Mouse (Mus musculus): ENCODE results near the gene Myo3b. TPM values are rescaled to one million over a fixed set of nuclear protein-coding genes. Genes with fewer than 3 reads are reported as not detected.

Gene Myo3b
- polyA plus RNA-seq, 1 experiment from 2014 or later, result 0.12 TPM

GRCm38 (mm10) chr2:70379939-70380338 lies 341.0 kb downstream of the Myo3b start:
- H3K36me3 ChIP-seq, result no peaks in the 10 kb centered on the region
- no peak overlapping the region for H3K4me2 ChIP-seq
- H3K9me3 ChIP-seq, result no peaks in the 10 kb centered on the region
- no peak for ATAC-seq (ENCODE audit: low FRiP score)
- H3K4me3 ChIP-seq, result no peak overlapping the region
- H3K27me3 ChIP-seq, result no peaks in the 10 kb centered on the region
- no peak overlapping the region for H3K9ac ChIP-seq
- H3K4me1 ChIP-seq (replicated peaks), result no peaks in the 10 kb centered on the region
- WGBS, result 47% methylated on average over 6 of the region's 6 CpGs
- H3K27ac ChIP-seq, result no peak overlapping the region

- H3K4me3 ChIP-seq, result no peak overlapping the region
- no peak overlapping the region for H3K9ac ChIP-seq
- ATAC-seq (ENCODE audit: low FRiP score), result no peak
- H3K4me2 ChIP-seq, result no peak overlapping the region
- peaks cover 10% of the 10 kb centered on the region for H3K4me1 ChIP-seq (replicated peaks)
- no peaks in the 10 kb centered on the region for H3K9me3 ChIP-seq
- no peaks in the 10 kb centered on the region for H3K27me3 ChIP-seq
- no peak overlapping the region for H3K27ac ChIP-seq
- H3K36me3 ChIP-seq, result no peaks in the 10 kb centered on the region
- 62% methylated on average over 6 of the region's 6 CpGs for WGBS
Observed at GRCm38 (mm10) chr2:70388645-70389044, 349.7 kb downstream of the Myo3b start.

DNA sequence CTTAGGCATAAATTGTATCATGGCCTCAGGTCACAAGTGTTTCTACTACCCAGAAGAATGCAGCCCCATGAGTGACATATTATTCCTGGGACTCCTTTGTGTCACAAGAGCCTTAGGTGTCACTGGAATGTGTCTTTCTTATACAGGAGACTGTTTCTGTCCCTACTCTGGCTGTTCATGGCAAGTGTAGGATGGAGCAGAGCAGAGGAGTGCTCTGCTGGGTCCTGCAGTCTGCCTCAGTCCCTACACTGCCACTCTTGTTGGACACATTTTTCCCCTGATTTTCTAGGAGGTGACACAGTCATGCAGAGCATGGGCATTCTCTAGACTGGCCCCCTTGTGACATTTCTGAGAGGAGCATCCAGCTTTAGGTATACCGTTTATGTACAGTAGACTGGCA lies 350.2 kb downstream of the Myo3b start:
- Histone ChIP-seq H3K4me2 (no peak overlapping the region), H3K9ac (no peak overlapping the region), H3K36me3 (no peaks in the 10 kb centered on the region), H3K4me3 (no peak overlapping the region), H3K27me3 (no peaks in the 10 kb centered on the region), H3K9me3 (no peaks in the 10 kb centered on the region), H3K27ac (no peak overlapping the region), H3K4me1 (replicated peaks) (peaks cover 10% of the 10 kb centered on the region)
- no peak for ATAC-seq (ENCODE audit: low FRiP score)
- WGBS, result 100% methylated on average over 1 of the region's 1 CpGs

DNA sequence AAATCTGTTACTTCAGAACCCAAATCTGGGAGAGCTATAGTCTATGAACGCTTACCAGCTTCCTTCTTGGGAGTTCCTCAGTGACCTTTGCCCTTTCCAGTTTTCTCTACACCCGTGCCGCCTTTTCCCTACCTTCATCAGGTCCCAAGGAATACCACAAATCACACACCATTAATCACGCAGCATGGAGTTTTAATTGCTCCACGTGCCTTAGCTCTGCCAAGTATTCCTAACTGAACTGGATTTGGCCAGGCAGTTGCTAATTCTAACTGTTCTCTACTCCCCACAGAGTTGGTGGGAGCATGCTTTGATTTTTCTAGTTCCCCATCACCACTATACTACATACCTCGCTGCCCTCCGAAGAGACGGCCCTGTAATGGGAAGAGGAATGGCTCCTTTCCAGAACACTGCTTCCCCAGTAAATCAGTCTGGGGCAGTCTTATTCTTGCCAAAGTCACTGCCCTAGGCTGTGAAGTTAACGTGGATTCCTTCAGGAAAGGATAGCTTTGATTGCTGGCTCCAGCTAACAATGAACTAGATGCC lies 358.9 kb downstream of the Myo3b start:
- no peak overlapping the region for H3K27ac ChIP-seq
- H3K36me3 ChIP-seq, result no peaks in the 10 kb centered on the region
- H3K4me1 ChIP-seq (replicated peaks), result no peaks in the 10 kb centered on the region
- ATAC-seq (ENCODE audit: low FRiP score), result no peak
- no peak overlapping the region for H3K9ac ChIP-seq
- no peak overlapping the region for H3K4me3 ChIP-seq
- H3K27me3 ChIP-seq, result no peaks in the 10 kb centered on the region
- H3K9me3 ChIP-seq, result no peaks in the 10 kb centered on the region
- no peak overlapping the region for H3K4me2 ChIP-seq
- 73% methylated on average over 9 of the region's 9 CpGs for WGBS

GRCm38 (mm10) chr2:70399441-70400115 lies 360.7 kb downstream of the Myo3b start:
- WGBS, result 77% methylated on average over 15 of the region's 15 CpGs
- Histone ChIP-seq H3K27ac (no peak overlapping the region), H3K27me3 (no peaks in the 10 kb centered on the region), H3K36me3 (no peaks in the 10 kb centered on the region), H3K9ac (no peak overlapping the region), H3K4me2 (no peak overlapping the region), H3K4me1 (replicated peaks) (peaks cover 4% of the 10 kb centered on the region; the same call in 1 of the 2 replicates), H3K9me3 (no peaks in the 10 kb centered on the region), H3K4me3 (no peak overlapping the region)
- no peak for ATAC-seq (ENCODE audit: low FRiP score)

DNA sequence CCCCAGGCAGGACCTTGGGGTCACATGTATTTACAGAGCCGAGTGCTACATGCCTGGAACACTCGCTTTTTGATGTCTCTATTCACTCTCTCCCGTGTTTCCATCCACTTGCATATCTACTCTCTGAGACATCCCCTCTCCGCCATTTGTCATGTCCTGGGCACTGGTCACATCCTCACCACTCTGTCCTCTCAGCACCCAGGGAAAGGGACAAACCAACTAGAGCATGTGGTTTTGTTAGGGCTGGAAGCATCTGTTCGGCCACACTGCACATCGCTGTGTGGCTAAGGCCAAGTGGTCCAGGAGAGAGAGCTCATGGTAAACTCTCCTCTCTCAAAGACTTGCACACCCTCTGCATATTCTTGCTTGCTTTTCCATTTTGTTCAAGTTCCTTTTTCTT lies 361.4 kb downstream of the Myo3b start:
- 79% methylated on average over 6 of the region's 6 CpGs for WGBS
- no peak for ATAC-seq (ENCODE audit: low FRiP score)
- no peak overlapping the region for H3K9ac ChIP-seq
- peaks cover 4% of the 10 kb centered on the region; the same call in 1 of the 2 replicates for H3K4me1 ChIP-seq (replicated peaks)
- H3K9me3 ChIP-seq, result no peaks in the 10 kb centered on the region
- H3K27me3 ChIP-seq, result no peaks in the 10 kb centered on the region
- no peak overlapping the region for H3K4me2 ChIP-seq
- no peak overlapping the region for H3K27ac ChIP-seq
- no peaks in the 10 kb centered on the region for H3K36me3 ChIP-seq
- H3K4me3 ChIP-seq, result no peak overlapping the region

DNA sequence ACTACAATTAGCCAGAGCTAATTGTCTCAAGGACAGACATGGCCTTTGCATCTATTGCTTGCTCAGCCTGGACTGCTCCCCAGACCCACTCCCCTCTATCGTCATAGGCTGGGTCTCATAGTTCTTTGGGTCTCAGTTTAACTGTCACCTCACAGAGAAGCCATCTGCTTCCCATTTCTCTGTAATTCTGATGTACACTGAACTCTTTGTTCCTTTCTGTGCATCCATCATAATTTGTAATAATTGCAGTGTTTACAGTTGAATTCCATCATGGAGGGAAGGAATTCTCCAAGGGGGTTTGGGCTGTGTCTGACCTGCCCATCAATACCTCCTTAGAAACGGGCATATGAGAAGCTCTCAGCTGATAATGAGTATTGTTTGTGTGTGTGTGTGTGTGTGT lies 365.4 kb downstream of the Myo3b start:
- WGBS, result 35% methylated on average over 2 of the region's 2 CpGs
- no peak for ATAC-seq (ENCODE audit: low FRiP score)
- Histone ChIP-seq H3K9ac (no peak overlapping the region), H3K27ac (peak overlapping the region; percentile 48; the same call in 1 of the 2 replicates), H3K4me2 (no peak overlapping the region), H3K4me1 (replicated peaks) (peaks cover 19% of the 10 kb centered on the region), H3K9me3 (no peaks in the 10 kb centered on the region), H3K4me3 (no peak overlapping the region), H3K36me3 (no peaks in the 10 kb centered on the region), H3K27me3 (no peaks in the 10 kb centered on the region)

DNA sequence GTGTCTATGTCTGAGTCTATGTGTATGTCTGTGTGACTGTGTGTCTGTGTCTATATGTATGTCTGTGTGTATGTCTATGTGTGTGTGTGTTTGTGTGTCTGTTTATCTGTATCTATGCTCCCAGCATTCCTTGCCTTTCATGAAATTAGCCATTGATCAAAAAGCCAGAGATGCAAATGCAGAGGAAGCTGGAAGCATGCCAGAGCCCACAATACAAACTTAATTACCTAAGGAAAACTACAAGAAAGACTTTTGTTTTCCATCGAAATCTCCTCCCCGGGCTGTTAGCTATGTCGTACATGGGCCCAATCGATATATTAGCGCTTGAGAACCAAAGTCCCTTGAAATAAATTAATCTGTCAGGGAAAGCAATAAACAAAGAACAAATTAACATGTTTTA lies 367.9 kb downstream of the Myo3b start:
- WGBS, result 52% methylated on average over 5 of the region's 5 CpGs
- no peak overlapping the region for H3K4me2 ChIP-seq
- peaks cover 19% of the 10 kb centered on the region for H3K4me1 ChIP-seq (replicated peaks)
- no peak for ATAC-seq (ENCODE audit: low FRiP score)
- H3K36me3 ChIP-seq, result no peaks in the 10 kb centered on the region
- no peaks in the 10 kb centered on the region for H3K27me3 ChIP-seq
- no peak overlapping the region for H3K4me3 ChIP-seq
- peak overlapping the region; percentile 35; the same call in 1 of the 2 replicates for H3K27ac ChIP-seq
- H3K9me3 ChIP-seq, result no peaks in the 10 kb centered on the region
- no peak overlapping the region for H3K9ac ChIP-seq

GRCm38 (mm10) chr2:70407729-70408128 lies 368.8 kb downstream of the Myo3b start:
- Histone ChIP-seq H3K9ac (no peak overlapping the region), H3K36me3 (no peaks in the 10 kb centered on the region), H3K4me2 (no peak overlapping the region), H3K4me1 (replicated peaks) (peaks cover 19% of the 10 kb centered on the region), H3K27ac (peak overlapping the region; percentile 14; the same call in 1 of the 2 replicates), H3K4me3 (no peak overlapping the region), H3K9me3 (no peaks in the 10 kb centered on the region), H3K27me3 (no peaks in the 10 kb centered on the region)
- ATAC-seq (ENCODE audit: low FRiP score), result no peak
- 77% methylated on average over 5 of the region's 5 CpGs for WGBS

DNA sequence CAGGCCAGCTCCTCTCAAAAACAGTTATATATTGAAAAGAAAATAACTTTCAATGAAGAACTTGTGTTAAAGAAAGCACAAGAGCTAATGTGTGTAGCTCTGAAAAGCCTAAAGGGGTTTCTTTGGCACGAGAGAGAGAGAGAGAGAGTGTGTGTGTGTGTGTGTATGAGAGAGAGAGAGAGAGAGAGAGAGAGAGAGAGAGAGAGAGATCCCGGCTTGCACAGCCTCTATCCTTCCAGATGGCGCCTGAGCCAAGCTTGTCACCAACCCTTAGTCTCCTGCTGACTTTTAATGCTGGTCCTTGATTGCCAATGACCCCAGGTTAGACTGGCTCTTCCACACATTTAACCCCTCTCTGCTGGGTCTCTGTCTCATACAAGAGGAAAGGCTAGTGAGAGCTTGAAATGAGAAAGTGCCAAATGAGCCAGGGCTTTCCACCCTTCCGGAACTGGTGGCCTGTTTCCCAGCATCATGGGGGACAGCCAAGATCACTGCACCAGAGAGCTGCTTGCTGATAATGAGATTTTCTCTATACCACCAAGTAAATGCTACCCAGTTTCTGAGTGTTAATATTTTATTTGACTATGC lies 371.5 kb downstream of the Myo3b start:
- 45% methylated on average over 4 of the region's 4 CpGs for WGBS
- Histone ChIP-seq H3K27ac (no peak overlapping the region), H3K4me1 (replicated peaks) (peaks cover 14% of the 10 kb centered on the region), H3K36me3 (no peaks in the 10 kb centered on the region), H3K4me2 (no peak overlapping the region), H3K9me3 (no peaks in the 10 kb centered on the region), H3K4me3 (no peak overlapping the region), H3K27me3 (no peaks in the 10 kb centered on the region), H3K9ac (no peak overlapping the region)
- no peak for ATAC-seq (ENCODE audit: low FRiP score)

GRCm38 (mm10) chr2:70412315-70412714 lies 373.4 kb downstream of the Myo3b start:
- Histone ChIP-seq H3K9ac (no peak overlapping the region), H3K36me3 (no peaks in the 10 kb centered on the region), H3K4me1 (replicated peaks) (peaks cover 7% of the 10 kb centered on the region), H3K9me3 (no peaks in the 10 kb centered on the region), H3K4me3 (no peak overlapping the region), H3K27me3 (no peaks in the 10 kb centered on the region), H3K27ac (no peak overlapping the region), H3K4me2 (no peak overlapping the region)
- WGBS, result 79% methylated on average over 13 of the region's 13 CpGs
- ATAC-seq (ENCODE audit: low FRiP score), result no peak

GRCm38 (mm10) chr2:70414386-70414785 lies 375.5 kb downstream of the Myo3b start:
- H3K36me3 ChIP-seq, result no peaks in the 10 kb centered on the region
- no peaks in the 10 kb centered on the region for H3K4me1 ChIP-seq (replicated peaks)
- H3K4me3 ChIP-seq, result no peak overlapping the region
- H3K27ac ChIP-seq, result no peak overlapping the region
- H3K9me3 ChIP-seq, result no peaks in the 10 kb centered on the region
- no peaks in the 10 kb centered on the region for H3K27me3 ChIP-seq
- no peak overlapping the region for H3K9ac ChIP-seq
- 81% methylated on average over 1 of the region's 1 CpGs for WGBS
- no peak for ATAC-seq (ENCODE audit: low FRiP score)
- H3K4me2 ChIP-seq, result no peak overlapping the region

DNA sequence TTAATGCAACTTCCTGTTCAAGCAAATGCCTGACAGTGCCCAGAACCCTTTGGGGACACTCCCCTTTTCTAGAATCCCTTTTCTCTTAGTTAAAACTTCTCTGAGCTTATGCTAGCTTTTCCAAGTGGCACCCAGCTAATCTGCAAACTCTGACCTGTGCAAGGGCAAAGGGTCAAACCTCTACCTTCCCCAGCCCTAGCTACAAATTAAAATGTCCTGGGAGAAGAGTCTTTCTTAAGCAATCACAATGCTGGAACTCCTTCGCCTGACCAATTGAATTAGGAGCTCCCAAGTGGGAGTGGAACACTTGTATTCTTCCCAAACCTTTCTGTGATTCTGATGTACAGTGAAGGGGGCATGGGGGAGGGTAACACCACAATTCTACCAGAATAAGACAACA lies 376.6 kb downstream of the Myo3b start:
- 74% methylated on average over 1 of the region's 1 CpGs for WGBS
- no peaks in the 10 kb centered on the region for H3K36me3 ChIP-seq
- H3K4me1 ChIP-seq (replicated peaks), result no peaks in the 10 kb centered on the region
- no peaks in the 10 kb centered on the region for H3K9me3 ChIP-seq
- no peak overlapping the region for H3K4me3 ChIP-seq
- H3K27ac ChIP-seq, result no peak overlapping the region
- no peak overlapping the region for H3K9ac ChIP-seq
- H3K4me2 ChIP-seq, result no peak overlapping the region
- ATAC-seq (ENCODE audit: low FRiP score), result no peak
- no peaks in the 10 kb centered on the region for H3K27me3 ChIP-seq
